Mouse (Mus musculus) liver, adult 2 months (tissue): ENCODE measurements around the gene Antxr2. TPM values are rescaled to one million over a fixed set of nuclear protein-coding genes. Genes with fewer than 3 reads are reported as not detected.

Source experiments
- DNase-seq: peaks from one replicate; pipeline ENCODE4 v3.0.0-alpha.2; 2011; ENCODE audit warnings: low read depth, low spot score; ENCODE audit errors: extremely low read depth
- H3K27ac ChIP-seq: fragments of 200-500 bp; replicated peaks from 2 replicates; pipeline ENCODE4 v1.5.1; 2012; ENCODE audit warnings: low read depth, mild to moderate bottlenecking, control low read depth, inconsistent platforms, low read length; ENCODE audit not compliant: insufficient read depth
- H3K27me3 ChIP-seq: fragments of 200-500 bp; 2 replicates; pipeline ENCODE4 v1.6.1; 2012; ENCODE audit warnings: mild to moderate bottlenecking, moderate library complexity, low read length, inconsistent platforms; ENCODE audit not compliant: control insufficient read depth, insufficient read depth
- H3K36me3 ChIP-seq: fragments of 200-500 bp; 2 replicates; pipeline ENCODE4 v1.6.1; 2012; ENCODE audit warnings: low read length, inconsistent platforms; ENCODE audit not compliant: control insufficient read depth, insufficient read depth
- H3K4me1 ChIP-seq: fragments of 200-500 bp; 2 replicates; pipeline ENCODE4 v1.6.1; 2011; ENCODE audit warnings: low read length; ENCODE audit not compliant: control insufficient read depth, insufficient read depth
- H3K4me3 ChIP-seq: fragments of 200-500 bp; 2 replicates; pipeline ENCODE4 v1.5.1; 2011; ENCODE audit warnings: low read depth, mild to moderate bottlenecking, control low read depth, low read length, moderate library complexity; ENCODE audit not compliant: insufficient read depth
- H3K79me2 ChIP-seq: fragments of 200-500 bp; 2 replicates; pipeline ENCODE4 v1.6.1; 2012; ENCODE audit warnings: inconsistent platforms, mild to moderate bottlenecking, low read length, moderate library complexity; ENCODE audit not compliant: control insufficient read depth, insufficient read depth
- H3K9ac ChIP-seq: fragments of 200-500 bp; 2 replicates; pipeline ENCODE4 v1.6.1; 2012; ENCODE audit warnings: low read depth, mild to moderate bottlenecking, control low read depth, inconsistent platforms, low read length
- CTCF ChIP-seq: fragments of 200-500 bp; IDR thresholded peaks from 2 replicates; pipeline ENCODE4 v1.5.1; 2011; ENCODE audit warnings: low read depth, low read length, control low read depth
- POLR2A ChIP-seq: fragments of 200-500 bp; IDR thresholded peaks from 2 replicates; pipeline ENCODE4 v1.6.1; 2011; ENCODE audit warnings: low read length, control low read depth; ENCODE audit not compliant: insufficient read depth; ENCODE audit errors: extremely low read depth
- WGBS: fragments of 180-500 bp; shearing (Covaris S2); methylation state at CpG from one replicate; pipeline ENCODE4 v1.1.7; 2018; 5-methylcytosine and 5-hydroxymethylcytosine counted together
- polyA plus RNA-seq: library from polyadenylated mRNA; depleted of rRNA; stranded (reverse); fragments of >200 nt; gene quantifications from 2 replicates; pipeline ENCODE4 v1.2.3, GENCODE M21; 2012
- total RNA-seq: library from RNA; depleted of rRNA; stranded (reverse); fragments of >200 nt; gene quantifications from 2 replicates; pipeline ENCODE4 v1.2.3, GENCODE M21; 2014

Antxr2 gene
- total and polyA plus RNA-seq, 2 experiments: 5.5 to 24.9 TPM

DNA sequence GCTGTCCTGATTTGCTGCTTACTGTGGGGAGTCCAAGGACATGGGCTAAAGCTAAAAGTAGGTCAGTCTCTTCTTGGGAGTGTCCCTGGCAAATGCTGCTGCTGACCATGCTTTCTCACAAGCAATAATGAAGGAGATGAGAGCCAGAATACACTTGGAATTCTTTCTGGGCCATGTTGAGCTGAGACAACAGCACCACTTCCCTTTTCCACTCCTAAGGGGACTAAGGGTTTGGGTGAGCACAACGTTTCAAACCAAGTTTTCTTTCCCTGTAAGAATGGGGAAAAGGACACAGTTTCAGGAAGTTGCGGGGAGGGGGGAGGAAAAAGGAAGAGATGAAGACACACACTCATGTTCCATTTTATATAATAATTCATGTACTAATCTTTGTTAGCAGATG is 3.4 kb upstream of the Antxr2 start:
- TF ChIP-seq POLR2A (no peak), CTCF (no peak)

DNA sequence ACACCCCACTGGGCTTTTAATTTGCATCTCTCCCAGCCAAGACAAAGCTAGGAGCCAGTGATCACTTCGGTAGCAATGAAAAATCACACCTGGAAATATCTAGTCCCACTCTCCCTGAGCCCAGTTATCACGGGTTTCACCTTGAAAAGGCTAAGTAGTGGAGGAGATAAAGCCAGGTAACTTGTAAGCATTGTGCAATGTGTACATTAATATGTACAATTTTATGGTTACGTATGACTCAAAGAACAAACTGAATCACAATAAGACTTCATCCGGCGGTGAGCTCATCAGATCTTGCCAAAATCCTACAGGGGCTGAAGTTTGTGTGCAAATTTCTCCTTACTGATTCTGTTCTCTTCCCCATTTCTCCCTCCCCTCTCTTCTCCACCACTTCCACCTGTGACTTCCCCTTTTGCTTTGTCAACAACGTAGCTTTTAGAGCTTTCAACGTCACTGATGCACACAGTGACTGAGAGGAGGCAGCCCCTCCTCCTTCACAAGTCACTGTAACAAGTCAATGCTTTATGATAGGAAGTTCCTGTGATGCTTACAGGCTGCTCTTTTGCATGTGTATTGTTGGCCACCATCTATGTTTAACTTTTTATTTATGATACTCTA is 2.1 kb upstream of the Antxr2 start:
- Histone ChIP-seq H3K36me3 (no peaks in the 10 kb centered on the region), H3K4me1 (peaks cover 4% of the 10 kb centered on the region; the same call in 1 of the 2 replicates), H3K79me2 (no peaks in the 10 kb centered on the region), H3K9ac (no peak overlapping the region), H3K27ac (no peak overlapping the region), H3K27me3 (no peaks in the 10 kb centered on the region), H3K4me3 (no peak overlapping the region)
- DNase-seq: no peak
- WGBS: 73% methylated on average over 7 of the region's 7 CpGs
- no peak for TF ChIP-seq POLR2A
- TF ChIP-seq CTCF: no peak

More for the DNA sequence above, 3.4 kb upstream of the Antxr2 start:
- H3K36me3 ChIP-seq: no peaks in the 10 kb centered on the region
- no peaks in the 10 kb centered on the region for H3K27me3 ChIP-seq
- no peaks in the 10 kb centered on the region for H3K79me2 ChIP-seq
- no peak overlapping the region for H3K27ac ChIP-seq
- peaks cover 2% of the 10 kb centered on the region; the same call in 1 of the 2 replicates for H3K4me1 ChIP-seq
- DNase-seq: no peak
- H3K4me3 ChIP-seq: no peak overlapping the region
- 56% methylated on average over 2 of the region's 2 CpGs for WGBS
- no peak overlapping the region for H3K9ac ChIP-seq

DNA sequence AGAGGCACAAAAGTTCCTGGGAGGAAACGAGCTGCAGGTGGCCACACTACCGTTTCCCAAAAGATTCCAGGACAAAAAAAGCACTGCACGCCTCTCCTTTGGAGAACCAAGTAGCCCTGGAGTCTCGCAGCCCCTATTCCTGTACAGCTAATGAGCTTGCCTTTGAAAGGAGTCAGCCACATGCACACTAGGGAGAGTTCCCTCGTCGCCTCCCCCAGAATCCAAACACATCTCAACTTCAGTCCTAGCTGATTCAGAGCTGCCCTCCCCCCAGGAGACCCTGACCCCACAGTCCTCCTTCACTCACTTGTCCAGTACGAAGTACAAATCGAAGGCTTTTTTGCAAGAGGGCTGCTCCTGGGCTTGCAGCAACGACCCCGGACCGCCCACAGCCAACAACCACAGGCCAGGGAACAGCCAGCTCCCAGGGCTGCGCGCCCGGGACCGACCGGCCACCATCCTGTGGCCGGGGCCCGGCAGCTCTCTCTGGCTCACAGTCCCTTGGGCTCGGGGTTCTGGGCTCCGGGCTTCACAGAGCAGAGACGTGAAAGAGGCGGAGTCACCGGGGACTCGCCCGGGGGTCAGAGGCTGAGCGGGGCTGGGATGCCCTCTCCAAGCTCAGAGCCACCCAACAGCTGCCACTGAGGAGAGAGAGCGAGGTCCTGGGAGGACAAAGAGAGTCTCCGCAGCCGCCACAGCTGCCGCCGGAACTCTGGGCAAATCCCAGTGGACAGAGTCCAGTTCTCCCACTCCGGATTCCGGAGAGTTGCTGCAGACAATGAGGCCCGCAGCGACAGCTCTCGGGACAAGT is 547 bp downstream of the Antxr2 start:
- Histone ChIP-seq H3K27me3 (no peaks in the 10 kb centered on the region), H3K27ac (peak overlapping the region; percentile 76), H3K4me1 (peaks cover 7% of the 10 kb centered on the region; the same call in 1 of the 2 replicates), H3K36me3 (peaks cover 11% of the 10 kb centered on the region), H3K4me3 (peak overlapping the region; percentile 85), H3K9ac (peak overlapping the region; percentile 92), H3K79me2 (peaks cover 3% of the 10 kb centered on the region; the same call in 1 of the 2 replicates)
- TF ChIP-seq POLR2A: 0 out of 2 replicates have a peak, but pooled peaks have one; percentile 27
- TF ChIP-seq CTCF: no peak
- WGBS: under 1% methylated on average over 36 of the region's 36 CpGs
- DNase-seq: peak; percentile 62

DNA sequence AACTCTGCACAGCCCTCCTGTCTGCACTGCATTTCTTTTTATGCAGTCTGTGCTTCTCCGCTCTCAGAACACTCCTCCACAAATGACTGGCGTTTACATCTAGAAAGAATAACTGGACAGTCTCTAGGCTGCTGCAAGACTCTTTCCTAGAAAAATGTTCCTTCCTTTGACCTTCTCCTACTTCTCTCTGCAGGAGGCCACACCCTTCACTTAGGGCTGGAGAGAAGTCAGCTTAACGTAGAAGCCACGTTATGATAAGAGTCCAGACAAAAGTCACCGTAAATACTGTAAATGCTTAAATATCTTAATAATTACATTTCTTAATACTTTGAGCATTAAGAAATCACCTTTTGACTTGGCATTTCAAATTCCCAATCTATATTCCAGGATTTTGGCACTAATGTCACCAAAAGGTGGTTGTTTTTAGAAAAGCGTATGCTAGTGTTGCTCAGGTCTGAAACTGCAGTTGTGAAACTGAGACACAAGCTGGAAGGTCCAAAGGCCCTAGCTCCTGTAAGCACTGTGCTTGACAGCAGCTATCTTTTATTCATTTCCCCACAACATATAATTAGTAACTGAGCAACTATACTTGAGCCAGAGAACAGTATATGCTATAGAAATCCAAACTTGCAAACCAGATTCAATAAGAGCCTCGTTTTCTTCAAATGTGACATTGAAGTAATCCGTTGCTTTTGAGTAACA is 3.0 kb downstream of the Antxr2 start:
- TF ChIP-seq POLR2A (no peak), CTCF (no peak)
- H3K4me3 ChIP-seq: no peak overlapping the region
- H3K27ac ChIP-seq: no peak overlapping the region; the same call in 1 of the 2 replicates
- H3K36me3 ChIP-seq: peaks cover 17% of the 10 kb centered on the region
- WGBS: 36% methylated on average over 8 of the region's 8 CpGs
- H3K4me1 ChIP-seq: peaks cover 7% of the 10 kb centered on the region; the same call in 1 of the 2 replicates
- H3K79me2 ChIP-seq: peaks cover 3% of the 10 kb centered on the region; the same call in 1 of the 2 replicates
- H3K9ac ChIP-seq: no peak overlapping the region
- H3K27me3 ChIP-seq: no peaks in the 10 kb centered on the region
- DNase-seq: peak; percentile 78

DNA sequence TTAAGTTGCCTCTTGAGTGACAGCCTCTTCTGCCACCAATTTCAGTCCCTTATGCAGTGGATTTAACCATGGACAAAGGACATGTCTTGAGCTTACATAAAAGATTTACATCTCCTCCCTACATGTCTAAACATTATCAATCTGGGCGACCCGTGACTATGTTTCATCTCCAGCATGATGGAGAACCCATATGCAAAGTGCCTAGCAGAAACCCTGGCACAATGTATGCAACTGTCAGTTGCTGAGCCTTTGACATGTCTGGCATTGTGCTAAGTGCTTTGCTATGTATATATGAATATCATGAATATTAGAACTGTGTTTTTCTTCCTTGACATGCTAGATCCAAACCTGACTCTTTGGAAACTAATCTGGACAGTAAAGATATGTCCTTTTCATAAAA is 4.9 kb downstream of the Antxr2 start:
- Histone ChIP-seq H3K4me3 (no peak overlapping the region), H3K9ac (no peak overlapping the region), H3K79me2 (peaks cover 3% of the 10 kb centered on the region; the same call in 1 of the 2 replicates), H3K36me3 (peaks cover 20% of the 10 kb centered on the region), H3K27ac (no peak overlapping the region), H3K27me3 (no peaks in the 10 kb centered on the region), H3K4me1 (peaks cover 5% of the 10 kb centered on the region; the same call in 1 of the 2 replicates)
- 95% methylated on average over 2 of the region's 2 CpGs for whole genome bisulfite sequencing
- no peak for DNase-seq
- TF ChIP-seq POLR2A: no peak
- no peak for TF ChIP-seq CTCF
